Mouse (Mus musculus): ENCODE measurements around the gene Cdc34b. TPM values are rescaled to one million over a fixed set of nuclear protein-coding genes. Genes with fewer than 3 reads are reported as not detected.

Cdc34b gene
- polyA plus RNA-seq, 1 experiment = 0.11 TPM

DNA sequence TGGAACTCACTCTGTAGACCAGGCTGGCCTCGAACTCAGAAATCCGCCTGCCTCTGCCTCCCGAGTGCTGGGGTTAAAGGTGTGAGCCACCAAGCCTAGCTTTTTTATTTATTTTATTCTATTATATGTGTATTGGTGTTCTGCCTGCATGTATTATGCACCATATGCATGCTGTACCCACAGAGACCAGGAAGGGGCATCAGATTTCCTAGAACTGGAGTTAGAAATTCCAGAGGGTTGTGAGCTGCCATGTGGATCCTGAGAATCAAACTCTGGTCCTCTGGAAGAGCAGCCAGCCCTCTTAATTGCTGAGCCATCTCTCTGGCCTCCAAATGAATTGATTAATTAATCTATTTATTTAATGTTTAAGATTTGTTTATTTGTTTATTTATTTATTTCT, 42.2 kb upstream of the Cdc34b start:
- no peak for TF ChIP-seq REST (IDR thresholded peaks at IDR 0.05; ENCODE audit: insufficient read depth, insufficient read length)
- no peak for TF ChIP-seq TCF12 (IDR thresholded peaks at IDR 0.05; ENCODE audit: insufficient read depth, poor library complexity, severe bottlenecking)
- no peak for TF ChIP-seq POLR2A (IDR thresholded peaks at IDR 0.05; ENCODE audit: insufficient read length, low read depth)
- no peak for TF ChIP-seq MAX (IDR thresholded peaks at IDR 0.05; ENCODE audit: low read depth)
- no peak for TF ChIP-seq USF1 (IDR thresholded peaks at IDR 0.05; ENCODE audit: low read depth)
- TF ChIP-seq SRF (IDR thresholded peaks at IDR 0.05; ENCODE audit: control insufficient read depth, insufficient read length, low read depth) = no peak
- no peak for TF ChIP-seq CEBPB (IDR thresholded peaks at IDR 0.05; ENCODE audit: insufficient read depth, poor library complexity, severe bottlenecking)
- TF ChIP-seq MYOG (IDR thresholded peaks at IDR 0.05; ENCODE audit: control insufficient read depth in 1 of 3, insufficient read depth in 1 of 3, insufficient read length in 2 of 3, low read depth in 2 of 3) = no peak
- TF ChIP-seq E2F4 (IDR thresholded peaks at IDR 0.05; ENCODE audit: insufficient read depth) = no peak
- TF ChIP-seq MYOD1 (IDR thresholded peaks at IDR 0.05; ENCODE audit: control insufficient read depth in 1 of 3, insufficient read length in 2 of 3, low read depth in 2 of 3) = no peak
- TF ChIP-seq TCF3 (IDR thresholded peaks at IDR 0.05; ENCODE audit: insufficient read length, low read depth) = no peak
- TF ChIP-seq POLR2AphosphoS2 (IDR thresholded peaks at IDR 0.05; ENCODE audit: insufficient read length, low read depth) = no peak
- no peak overlapping the region for H3K4me2 ChIP-seq (ENCODE audit: low read depth)
- no peaks in the 10 kb centered on the region for H3K27me3 ChIP-seq (ENCODE audit: control insufficient read depth, insufficient read depth, insufficient read length)
- no peaks in the 10 kb centered on the region for H3K79me2 ChIP-seq (ENCODE audit: control insufficient read depth, insufficient read depth)
- no peak overlapping the region for H3K4me3 ChIP-seq
- no peak overlapping the region for H3ac ChIP-seq (ENCODE audit: control insufficient read depth, insufficient read length)
- no peaks in the 10 kb centered on the region for H3K36me3 ChIP-seq (ENCODE audit: control insufficient read depth, insufficient read depth)

DNA sequence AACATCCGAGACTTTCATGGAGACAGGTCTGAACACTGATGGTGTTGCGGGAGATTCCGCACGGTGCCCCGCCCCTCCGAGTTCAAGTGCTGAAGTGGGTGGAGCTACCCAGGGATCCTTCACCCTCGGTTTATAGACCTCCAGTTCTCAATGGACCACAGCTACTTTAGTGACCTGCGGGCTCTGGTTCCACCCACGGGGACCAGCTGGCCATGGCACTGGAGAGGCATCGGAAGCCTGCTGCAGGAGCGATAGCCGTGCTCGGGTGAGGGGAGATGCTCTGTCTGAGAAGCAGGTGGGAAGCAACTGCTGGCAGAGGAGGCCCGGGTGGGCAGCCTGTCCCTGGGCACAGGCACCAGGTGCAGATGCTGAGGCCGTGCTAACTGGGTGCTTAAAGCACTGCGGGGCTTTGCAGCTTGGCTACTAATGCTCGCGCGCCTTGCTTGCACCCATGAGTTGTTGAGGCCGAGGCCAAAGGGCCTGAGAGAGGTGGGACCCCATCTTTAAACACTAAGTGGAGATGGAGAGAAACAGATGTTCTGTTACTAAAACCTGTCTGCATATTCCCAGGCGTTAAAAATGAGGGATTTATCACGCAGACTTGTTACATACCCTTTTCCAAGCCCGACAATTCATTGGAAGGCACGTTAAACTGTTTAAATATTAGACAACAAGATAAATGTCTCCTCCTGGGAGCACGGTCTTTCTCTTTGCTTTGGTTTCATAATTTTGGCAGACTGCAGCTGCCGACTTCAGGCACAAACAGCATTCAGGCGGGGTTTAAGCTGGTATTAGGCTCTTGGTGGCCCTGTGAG, 40.0 kb upstream of the Cdc34b start:
- H3K27me3 ChIP-seq (ENCODE audit: control insufficient read depth, insufficient read depth, insufficient read length) = no peaks in the 10 kb centered on the region
- H3K36me3 ChIP-seq (ENCODE audit: control insufficient read depth, insufficient read depth) = no peaks in the 10 kb centered on the region
- H3K4me3 ChIP-seq = no peak overlapping the region
- H3K79me2 ChIP-seq (ENCODE audit: control insufficient read depth, insufficient read depth) = no peaks in the 10 kb centered on the region
- H3ac ChIP-seq (ENCODE audit: control insufficient read depth, insufficient read length) = no peak overlapping the region
- TF ChIP-seq MYOD1 (IDR thresholded peaks at IDR 0.05; ENCODE audit: control insufficient read depth in 1 of 3, insufficient read length in 2 of 3, low read depth in 2 of 3) = peak in 1 of 3 experiments; percentile 3
- peak in 1 of 3 experiments; percentile 32 for TF ChIP-seq MYOG (IDR thresholded peaks at IDR 0.05; ENCODE audit: control insufficient read depth in 1 of 3, insufficient read depth in 1 of 3, insufficient read length in 2 of 3, low read depth in 2 of 3)
- no peak for TF ChIP-seq REST (IDR thresholded peaks at IDR 0.05; ENCODE audit: insufficient read depth, insufficient read length)
- H3K4me2 ChIP-seq (ENCODE audit: low read depth) = no peak overlapping the region

DNA sequence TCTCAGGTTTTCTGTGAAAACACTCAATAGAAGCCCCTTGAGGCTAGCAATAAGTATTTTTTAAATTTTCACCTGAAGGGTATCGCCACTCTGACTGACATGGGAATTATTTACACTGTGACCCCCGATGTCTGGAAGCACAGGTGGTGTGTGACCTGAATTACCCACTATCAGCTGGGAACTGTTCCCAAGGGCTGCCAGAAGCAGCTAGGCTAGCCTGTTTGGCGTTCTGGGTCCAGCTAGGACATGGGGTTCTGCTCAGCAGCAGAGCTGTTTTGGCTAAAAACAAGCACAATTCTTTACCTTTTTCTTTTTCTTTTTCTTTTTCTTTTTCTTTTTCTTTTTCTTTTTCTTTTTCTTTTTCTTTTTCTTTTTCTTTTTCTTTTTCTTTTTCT, 39.4 kb upstream of the Cdc34b start:
- no peaks in the 10 kb centered on the region for H3K27me3 ChIP-seq (ENCODE audit: control insufficient read depth, insufficient read depth, insufficient read length)
- H3K4me3 ChIP-seq = no peak overlapping the region
- TF ChIP-seq CEBPB (IDR thresholded peaks at IDR 0.05; ENCODE audit: insufficient read depth, poor library complexity, severe bottlenecking) (no peak), TCF3 (IDR thresholded peaks at IDR 0.05; ENCODE audit: insufficient read length, low read depth) (no peak), MYOD1 (IDR thresholded peaks at IDR 0.05; ENCODE audit: control insufficient read depth in 1 of 3, insufficient read length in 2 of 3, low read depth in 2 of 3) (no peak), TCF12 (IDR thresholded peaks at IDR 0.05; ENCODE audit: insufficient read depth, poor library complexity, severe bottlenecking) (no peak), E2F4 (IDR thresholded peaks at IDR 0.05; ENCODE audit: insufficient read depth) (no peak), MAX (IDR thresholded peaks at IDR 0.05; ENCODE audit: low read depth) (no peak), MYOG (IDR thresholded peaks at IDR 0.05; ENCODE audit: control insufficient read depth in 1 of 3, insufficient read depth in 1 of 3, insufficient read length in 2 of 3, low read depth in 2 of 3) (no peak), USF1 (IDR thresholded peaks at IDR 0.05; ENCODE audit: low read depth) (no peak), REST (IDR thresholded peaks at IDR 0.05; ENCODE audit: insufficient read depth, insufficient read length) (no peak), POLR2AphosphoS2 (IDR thresholded peaks at IDR 0.05; ENCODE audit: insufficient read length, low read depth) (no peak), POLR2A (IDR thresholded peaks at IDR 0.05; ENCODE audit: insufficient read length, low read depth) (no peak), SRF (IDR thresholded peaks at IDR 0.05; ENCODE audit: control insufficient read depth, insufficient read length, low read depth) (no peak)
- no peak overlapping the region for H3ac ChIP-seq (ENCODE audit: control insufficient read depth, insufficient read length)
- no peaks in the 10 kb centered on the region for H3K36me3 ChIP-seq (ENCODE audit: control insufficient read depth, insufficient read depth)
- no peak overlapping the region for H3K4me2 ChIP-seq (ENCODE audit: low read depth)
- H3K79me2 ChIP-seq (ENCODE audit: control insufficient read depth, insufficient read depth) = no peaks in the 10 kb centered on the region

DNA sequence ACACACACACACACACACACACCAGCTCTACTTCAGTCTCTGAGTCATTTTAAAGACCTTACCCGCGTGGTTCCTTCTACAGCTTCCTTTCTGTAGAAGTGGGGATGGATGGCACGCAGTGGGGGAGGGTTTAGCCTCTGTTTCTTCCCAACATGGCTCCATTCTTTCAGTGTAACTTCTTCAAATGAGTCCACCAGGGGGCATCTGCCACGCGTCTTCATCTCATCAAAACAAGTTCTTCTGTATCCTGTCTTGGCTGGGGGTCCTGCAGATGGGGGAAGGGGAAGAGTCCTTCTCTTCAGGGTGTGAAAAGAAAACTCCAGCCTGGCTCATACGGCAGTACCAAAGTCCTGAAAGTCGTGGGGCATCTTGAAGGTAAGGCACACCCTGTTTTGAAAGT, 37.6 kb upstream of the Cdc34b start:
- no peaks in the 10 kb centered on the region for H3K79me2 ChIP-seq (ENCODE audit: control insufficient read depth, insufficient read depth)
- TF ChIP-seq CEBPB (IDR thresholded peaks at IDR 0.05; ENCODE audit: insufficient read depth, poor library complexity, severe bottlenecking) (no peak), TCF3 (IDR thresholded peaks at IDR 0.05; ENCODE audit: insufficient read length, low read depth) (no peak), POLR2A (IDR thresholded peaks at IDR 0.05; ENCODE audit: insufficient read length, low read depth) (no peak), MYOG (IDR thresholded peaks at IDR 0.05; ENCODE audit: control insufficient read depth in 1 of 3, insufficient read depth in 1 of 3, insufficient read length in 2 of 3, low read depth in 2 of 3) (no peak), E2F4 (IDR thresholded peaks at IDR 0.05; ENCODE audit: insufficient read depth) (no peak), POLR2AphosphoS2 (IDR thresholded peaks at IDR 0.05; ENCODE audit: insufficient read length, low read depth) (no peak), REST (IDR thresholded peaks at IDR 0.05; ENCODE audit: insufficient read depth, insufficient read length) (no peak), MYOD1 (IDR thresholded peaks at IDR 0.05; ENCODE audit: control insufficient read depth in 1 of 3, insufficient read length in 2 of 3, low read depth in 2 of 3) (no peak), MAX (IDR thresholded peaks at IDR 0.05; ENCODE audit: low read depth) (no peak), USF1 (IDR thresholded peaks at IDR 0.05; ENCODE audit: low read depth) (no peak), SRF (IDR thresholded peaks at IDR 0.05; ENCODE audit: control insufficient read depth, insufficient read length, low read depth) (no peak)

More for the DNA sequence above, 37.6 kb upstream of the Cdc34b start:
- no peak overlapping the region for H3ac ChIP-seq (ENCODE audit: control insufficient read depth, insufficient read length)
- no peaks in the 10 kb centered on the region for H3K36me3 ChIP-seq (ENCODE audit: control insufficient read depth, insufficient read depth)
- no peak overlapping the region for H3K4me2 ChIP-seq (ENCODE audit: low read depth)
- no peaks in the 10 kb centered on the region for H3K27me3 ChIP-seq (ENCODE audit: control insufficient read depth, insufficient read depth, insufficient read length)
- H3K4me3 ChIP-seq = no peak overlapping the region
